Mouse (Mus musculus) bone marrow, adult 2 months (tissue): Measurements from ENCODE around the gene C5ar2.

Experiments
- CTCF ChIP-seq: fragments of 200-500 bp; IDR thresholded peaks from 2 replicates; pipeline ENCODE4 v1.5.1; 2011; ENCODE audit warnings: low read length, control low read depth; ENCODE audit not compliant: control insufficient read depth, insufficient read depth
- POLR2A ChIP-seq: fragments of 200-500 bp; IDR thresholded peaks from 2 replicates; pipeline ENCODE4 v1.6.1; 2011; ENCODE audit warnings: low read depth, mild to moderate bottlenecking, control low read depth, low read length, borderline replicate concordance; ENCODE audit not compliant: control insufficient read depth

- no peak for TF ChIP-seq CTCF
- TF ChIP-seq POLR2A = no peak
These were observed 21.9 kb upstream of the C5ar2 start for GRCm38 (mm10) chr7:16265856-16266255.
